Mouse (Mus musculus) stomach, postnatal 0 days (tissue): ENCODE results near the gene Hist2h4.

ENCODE experiments used
- CTCF ChIP-seq: IDR thresholded peaks from 2 replicates; pipeline ENCODE4 v1.5.1; 2016; ENCODE audit warnings: antibody characterized with exemption, low read depth, mild to moderate bottlenecking, moderate library complexity
- EP300 ChIP-seq: optimal IDR thresholded peaks from 2 replicates; pipeline ENCODE3; 2016; ENCODE audit warnings: antibody characterized with exemption

- TF ChIP-seq CTCF: no peak
- TF ChIP-seq EP300: no peak
Observed at GRCm38 (mm10) chr3:96267541-96267940, 4.4 kb upstream of the Hist2h4 start.
